Mouse (Mus musculus) liver, adult 2 months (tissue): Measurements from ENCODE around the gene Muc13.

Source experiments
- CTCF ChIP-seq: fragments of 200-500 bp; IDR thresholded peaks from 2 replicates; pipeline ENCODE4 v1.5.1; 2011; ENCODE audit warnings: low read depth, low read length, control low read depth
- POLR2A ChIP-seq: fragments of 200-500 bp; IDR thresholded peaks from 2 replicates; pipeline ENCODE4 v1.6.1; 2011; ENCODE audit warnings: low read length, control low read depth; ENCODE audit not compliant: insufficient read depth; ENCODE audit errors: extremely low read depth

DNA sequence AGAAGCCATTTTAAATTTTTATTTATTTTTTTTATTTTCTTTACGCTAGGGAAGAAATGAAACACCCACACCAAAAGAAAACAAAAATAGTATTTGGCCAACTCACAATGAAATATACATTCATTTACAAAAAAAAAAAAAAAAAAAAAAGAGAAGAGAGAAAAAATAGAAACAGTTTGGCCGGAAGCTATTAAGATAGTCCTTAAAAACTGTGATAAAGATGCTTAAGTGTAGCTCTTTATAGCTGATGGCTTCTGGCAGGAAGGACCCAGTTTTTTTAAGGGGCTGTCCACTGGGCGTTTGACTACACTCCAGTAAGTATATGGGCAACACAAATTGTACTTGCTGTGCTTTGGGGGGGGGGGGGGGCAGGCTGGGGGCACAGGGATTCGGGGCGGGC, 65.5 kb downstream of the Muc13 start:
- TF ChIP-seq POLR2A: no peak
- TF ChIP-seq CTCF: no peak
